Mouse (Mus musculus) heart, adult 18-20 months (tissue): ENCODE data around the gene Ovca2. TPM values are rescaled to one million over a fixed set of nuclear protein-coding genes. Genes with fewer than 3 reads are reported as not detected.

ENCODE experiments used
- DNase-seq, 2 experiments: peaks; one replicate each; pipeline ENCODE4 v3.0.0; 2021 to 2022; ENCODE audit warnings: mixed read lengths in 1 of 2
- long read RNA-seq, 2 experiments: library from polyadenylated mRNA; stranded (forward); transcript quantifications; one replicate each; pipeline ENCODE4 v2.0.0; 2021
- total RNA-seq, 2 experiments: library from RNA; stranded (reverse); gene quantifications; 2 replicates each; pipeline ENCODE4 v1.2.3; 2021

Gene Ovca2
- total RNA-seq = 1 to 10 TPM; 5.5 to 7.0 TPM
- long read RNA-seq, experiment 1, transcript Ovca2-201 (2 exons, 2,670 nt) = major isoform, 8 of 8 reads
- long read RNA-seq, experiment 1, partial matches to known transcripts = 0 of 8 reads
- long read RNA-seq, experiment 1, other reads (novel, unspliced or antisense) = 0 of 8 reads
- long read RNA-seq, experiment 2, partial matches to known transcripts = 2 of 4 reads
- long read RNA-seq, experiment 2, other reads (novel, unspliced or antisense) = 0 of 4 reads

DNA sequence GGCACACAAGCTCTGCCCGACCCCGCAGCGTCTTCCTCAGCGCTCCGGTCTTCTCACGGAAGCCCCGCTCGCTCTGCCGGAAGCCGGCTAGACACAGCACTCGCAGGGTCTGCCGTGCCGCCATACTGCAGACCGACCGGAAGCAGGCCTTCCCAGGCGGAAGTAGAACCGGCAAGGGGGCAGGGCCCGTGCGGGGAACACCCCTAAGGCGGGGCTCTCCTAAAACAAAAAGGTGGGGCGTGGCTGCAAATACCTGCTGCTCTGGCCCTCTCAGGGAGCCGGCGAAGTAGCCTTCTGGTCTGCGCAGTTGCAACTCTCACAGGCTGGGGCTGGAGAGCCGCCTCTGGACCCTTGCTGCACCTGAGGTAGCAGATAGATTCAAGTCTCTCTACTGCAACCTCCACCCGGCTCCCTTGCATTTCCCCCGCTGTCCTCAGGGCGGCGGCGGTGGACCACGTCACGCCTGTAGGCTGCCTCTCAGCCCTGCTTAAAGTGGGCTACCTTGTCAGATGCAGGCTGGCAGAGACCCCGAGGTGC lies at the start of gene Ovca2:
TSS of gene Ovca2 (minus strand) at position 164 of the 537 bp plus-strand sequence.
- peak; percentile 91 to 92 for DNase-seq

DNA sequence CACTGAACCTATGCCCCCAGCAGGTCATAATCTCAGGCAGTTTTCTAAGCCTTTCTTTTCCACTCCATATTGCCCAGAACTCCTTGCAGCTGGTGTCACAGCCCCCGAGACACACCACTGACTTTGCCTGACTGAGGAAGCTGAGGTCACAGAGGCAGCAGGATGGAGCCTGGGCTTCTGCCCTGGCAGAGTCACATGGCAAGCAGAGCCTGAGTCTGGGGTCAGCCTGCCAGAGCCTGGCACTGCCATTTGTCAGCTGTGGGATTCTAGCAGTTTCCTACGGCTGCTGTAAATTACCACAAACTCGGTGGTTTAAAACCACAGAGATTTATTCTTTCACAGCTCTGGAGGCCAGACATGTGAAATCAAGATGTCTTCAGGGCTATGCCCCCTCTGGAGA lies 49.0 kb upstream of the Ovca2 start:
- DNase-seq = no peak

DNA sequence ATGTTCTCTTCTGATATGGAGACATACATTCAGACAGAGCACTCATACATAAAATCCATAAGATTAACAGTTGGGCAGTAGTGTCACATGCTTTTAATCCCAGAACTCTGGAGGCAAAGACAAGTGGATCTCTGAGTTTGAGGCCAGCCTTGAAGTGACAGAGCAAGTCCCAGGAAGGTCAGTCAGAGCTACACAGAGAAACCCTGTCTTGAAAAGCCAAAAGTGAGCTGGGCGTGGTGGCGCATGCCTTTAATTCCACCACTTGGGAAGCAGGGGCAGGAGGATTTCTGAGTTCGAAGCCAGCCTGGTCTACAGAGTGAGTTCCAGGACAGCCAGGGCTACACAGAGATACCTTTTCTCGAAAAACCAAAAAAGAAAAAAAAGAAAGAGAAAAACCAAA lies 46.2 kb upstream of the Ovca2 start:
- no peak for DNase-seq

DNA sequence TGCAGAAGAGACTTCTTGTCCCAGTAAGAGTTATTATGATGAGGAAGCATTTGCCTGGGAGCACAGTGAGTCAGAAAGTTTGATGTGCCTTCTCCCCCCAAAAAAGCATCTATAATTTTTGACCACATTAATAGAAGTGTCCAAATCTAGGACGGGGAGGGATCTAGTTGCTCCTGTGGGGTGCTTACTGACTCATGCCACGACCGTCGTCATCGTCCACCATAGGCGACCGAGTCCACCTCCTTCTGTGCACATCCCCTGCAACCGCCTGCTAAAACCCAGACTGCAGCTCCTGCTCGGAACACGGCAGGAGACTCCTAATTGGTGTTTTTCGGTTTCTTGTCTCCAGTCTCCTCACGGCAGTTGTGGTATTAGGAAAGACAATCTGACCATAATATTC lies 45.4 kb upstream of the Ovca2 start:
- DNase-seq = no peak

DNA sequence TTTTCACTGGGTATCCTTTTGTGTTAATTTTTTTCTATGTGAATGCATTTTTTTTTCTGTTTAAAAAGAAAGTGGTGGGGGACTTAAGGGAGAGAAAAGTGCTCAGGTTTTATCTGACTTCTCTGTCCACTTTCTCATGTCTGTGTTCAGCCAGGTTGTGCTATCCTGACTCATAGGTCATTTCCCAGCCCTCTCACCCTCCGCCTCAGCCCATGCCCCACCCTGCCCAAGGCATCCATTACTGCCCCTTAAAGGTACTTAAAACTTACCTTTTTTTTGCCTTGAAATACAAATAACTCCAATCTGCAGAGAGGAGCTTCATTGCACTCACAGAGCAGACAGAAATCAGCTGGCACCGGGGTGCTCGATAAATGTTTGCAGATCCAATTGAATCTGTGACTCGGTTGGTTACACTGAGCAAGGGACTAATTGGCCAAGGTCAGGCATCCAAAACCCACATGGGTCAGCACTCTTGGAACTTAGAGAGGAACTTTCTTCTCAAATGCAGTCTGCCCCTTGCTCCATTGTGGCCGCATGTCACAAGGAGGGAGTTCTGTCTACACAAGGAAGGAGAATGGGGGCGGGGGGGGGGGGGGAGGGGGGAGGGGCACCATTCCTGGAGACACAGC lies 42.0 kb upstream of the Ovca2 start:
- no peak for DNase-seq

DNA sequence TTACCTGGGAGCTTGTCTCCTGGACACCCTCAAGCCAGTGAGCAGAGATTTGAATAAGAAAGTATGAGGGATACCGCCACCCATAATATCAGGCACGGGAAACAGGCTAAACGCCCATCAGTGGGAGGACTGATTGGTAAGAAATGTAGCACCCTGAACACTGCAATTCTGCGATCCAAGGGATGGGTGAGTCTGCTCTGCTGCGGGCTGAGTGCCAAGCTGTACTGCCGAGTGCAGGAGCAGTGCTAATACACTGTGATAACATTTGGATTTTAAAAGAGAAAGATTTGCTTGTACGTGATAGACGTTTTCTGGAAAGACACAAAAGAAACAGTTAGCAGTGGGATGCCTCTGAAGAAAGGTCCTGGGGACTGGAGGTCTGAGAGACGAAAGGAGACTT lies 41.5 kb upstream of the Ovca2 start:
- DNase-seq = peak; percentile 55 to 56

DNA sequence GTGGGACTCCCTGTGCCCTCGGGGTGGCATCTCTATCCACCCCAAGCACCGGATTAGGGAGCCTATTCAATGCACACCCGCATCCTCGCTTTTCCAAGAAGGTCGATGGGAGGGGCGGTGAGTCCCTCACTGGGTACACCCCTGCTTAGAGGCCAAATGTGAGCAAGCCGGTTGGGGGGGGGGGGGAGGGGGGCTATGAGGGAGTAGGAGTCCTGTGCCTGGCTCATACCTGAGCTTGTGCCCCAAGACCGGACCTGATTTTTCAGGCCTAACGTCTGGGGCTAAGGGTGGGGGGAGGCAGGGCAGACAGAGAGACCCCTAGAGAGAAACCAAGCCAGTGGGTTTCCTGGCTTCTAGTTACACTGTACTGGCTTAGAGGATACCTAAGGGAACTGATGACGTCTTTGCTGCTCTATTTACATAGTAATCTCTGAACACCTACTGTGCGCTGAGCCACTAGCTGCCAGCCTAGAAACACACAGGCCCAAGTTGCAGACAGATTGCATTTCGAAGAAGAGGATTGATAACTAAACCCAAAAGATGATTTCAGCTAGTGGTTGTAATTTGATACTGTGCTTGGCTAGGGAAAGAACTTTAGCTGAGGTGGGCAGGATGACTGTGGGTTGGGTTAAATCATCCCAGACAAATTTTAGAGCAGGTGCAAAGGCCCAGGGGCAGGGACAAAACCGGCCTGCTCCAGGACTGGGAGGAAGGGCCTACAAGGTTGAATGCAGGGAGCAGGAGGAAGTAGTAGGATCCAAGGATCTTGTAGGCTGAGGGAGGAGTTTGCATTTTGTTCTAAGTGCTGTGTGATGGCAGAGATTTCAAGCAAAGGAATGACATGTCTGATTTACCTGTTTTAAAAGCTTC lies 35.7 kb upstream of the Ovca2 start:
- DNase-seq = no peak

DNA sequence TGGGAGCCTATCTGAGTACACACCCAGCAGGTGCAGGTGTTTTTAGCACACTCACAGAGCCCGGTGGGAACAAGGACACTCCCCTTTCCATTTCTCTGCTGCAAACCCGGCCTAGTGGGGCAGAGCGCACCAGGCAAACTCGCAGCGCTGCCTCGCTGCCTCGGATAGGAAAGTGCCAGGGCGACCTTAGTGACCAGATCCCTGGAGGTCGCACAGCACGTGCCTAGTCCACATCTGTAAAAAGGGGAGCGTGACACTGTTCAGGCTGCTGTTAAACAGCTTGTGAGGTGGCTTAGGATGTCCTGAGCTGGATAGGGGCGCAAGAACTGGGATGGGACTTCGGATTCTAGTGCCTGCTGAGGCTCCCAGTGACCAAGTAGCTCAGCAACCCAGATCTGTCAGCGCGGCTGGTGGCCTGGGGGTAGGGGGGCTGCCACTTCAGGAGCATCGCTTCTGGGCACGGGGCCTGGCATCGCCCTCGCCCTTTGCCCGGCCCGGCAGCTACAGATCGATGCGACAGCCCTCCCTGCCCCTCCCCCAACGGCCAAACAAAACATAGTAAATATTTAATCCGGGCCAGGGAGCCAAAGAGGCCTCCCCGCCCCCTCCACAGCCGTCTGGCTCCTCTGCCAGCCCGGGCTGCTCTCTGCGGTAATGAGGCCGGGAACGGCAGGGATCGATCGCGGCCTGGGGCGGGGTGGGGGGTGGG lies 34.9 kb upstream of the Ovca2 start:
- peak; percentile 25 to 56 for DNase-seq

DNA sequence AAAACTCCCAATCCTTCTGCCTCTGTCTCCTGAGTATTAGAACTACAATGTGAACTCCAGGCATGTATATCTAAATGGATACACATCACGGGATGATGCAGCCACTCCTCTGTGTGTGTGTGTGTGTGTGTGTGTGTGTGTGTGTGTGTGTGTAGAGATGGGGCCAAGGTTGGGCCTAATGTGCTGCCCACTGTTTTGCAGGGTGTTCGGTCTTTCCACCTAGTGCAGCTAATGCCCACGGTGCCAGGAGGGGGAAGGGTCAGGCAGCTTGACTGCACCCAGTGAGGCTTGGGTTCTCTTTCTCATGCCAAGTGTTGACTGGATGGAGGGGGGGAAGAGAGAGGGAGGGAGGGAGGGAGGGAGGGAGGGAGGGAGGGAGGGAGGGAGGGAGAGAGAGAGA lies 34.2 kb upstream of the Ovca2 start:
- peak; percentile 32 to 39 for DNase-seq

DNA sequence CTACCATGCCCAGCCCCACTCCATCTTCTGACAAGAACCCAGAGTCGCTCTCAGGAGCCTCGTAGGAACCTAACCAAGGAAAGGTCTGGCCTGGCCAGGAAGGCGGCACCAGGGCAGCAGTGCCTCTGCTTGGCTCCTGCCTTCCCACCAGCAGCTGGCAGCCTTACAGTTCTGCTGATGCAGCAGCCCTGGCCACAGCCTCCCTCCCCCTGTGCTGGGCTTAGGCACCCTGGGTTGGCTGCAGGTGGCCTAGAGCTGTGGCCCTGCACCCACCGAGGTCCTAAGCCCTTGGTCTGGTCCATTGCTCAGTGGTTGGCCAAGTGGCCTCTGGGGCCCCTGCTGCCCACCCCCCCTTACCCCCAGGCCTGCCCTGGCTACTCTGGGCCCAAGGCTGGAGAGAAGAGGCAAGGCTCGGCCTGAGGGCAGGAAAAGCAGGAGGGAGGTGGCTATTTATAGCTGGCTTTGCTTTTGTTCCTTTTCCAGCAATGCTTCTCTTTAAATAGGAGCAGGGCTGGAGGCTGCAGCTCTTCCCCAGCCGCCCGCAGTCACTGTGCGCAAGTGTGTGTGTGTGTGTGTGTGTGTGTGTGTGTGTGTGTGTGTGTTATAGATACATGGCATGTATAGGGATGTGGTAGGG lies 33.5 kb upstream of the Ovca2 start:
- peak; percentile 54 to 66 for DNase-seq

DNA sequence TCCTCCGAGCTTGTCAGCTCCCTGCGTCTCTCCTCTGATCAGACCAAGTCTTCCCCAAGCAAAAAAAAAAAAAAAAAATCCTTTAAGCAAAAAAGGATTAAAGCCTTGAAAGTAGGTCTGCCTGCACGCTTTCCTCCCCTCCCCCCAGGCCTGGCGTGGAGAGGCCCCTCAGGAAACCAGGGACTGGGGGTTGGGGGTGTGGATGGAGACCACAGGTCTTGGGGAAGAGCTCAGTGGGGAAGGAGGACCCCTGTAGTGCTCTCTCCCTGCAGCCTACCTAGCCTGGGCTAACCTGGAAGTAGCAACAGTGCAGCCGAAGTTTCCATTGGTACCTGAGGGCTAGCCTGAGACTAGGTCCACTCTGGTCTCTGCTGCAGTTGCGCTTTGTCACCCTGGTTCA lies 32.1 kb upstream of the Ovca2 start:
- no peak for DNase-seq

DNA sequence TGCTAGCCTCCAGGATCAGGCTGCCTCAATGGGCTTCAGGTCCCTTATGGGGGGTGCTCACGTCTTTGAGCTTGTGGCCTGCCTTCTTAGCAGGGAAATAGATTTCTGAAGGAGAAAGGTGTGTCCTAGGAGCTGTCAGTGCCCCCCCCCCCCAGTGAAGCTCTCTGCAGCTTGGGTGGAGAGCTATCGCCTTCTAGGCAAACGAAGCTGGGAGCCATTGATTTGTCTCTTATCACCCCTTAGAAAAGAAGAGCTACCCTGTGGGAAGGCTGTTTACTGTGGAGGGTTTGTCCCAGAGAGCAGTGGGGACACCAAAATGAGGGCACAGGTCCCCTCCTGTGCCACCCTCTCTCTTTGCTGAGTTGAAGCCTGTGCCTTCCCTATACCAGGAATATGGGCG lies 31.5 kb upstream of the Ovca2 start:
- no peak for DNase-seq

DNA sequence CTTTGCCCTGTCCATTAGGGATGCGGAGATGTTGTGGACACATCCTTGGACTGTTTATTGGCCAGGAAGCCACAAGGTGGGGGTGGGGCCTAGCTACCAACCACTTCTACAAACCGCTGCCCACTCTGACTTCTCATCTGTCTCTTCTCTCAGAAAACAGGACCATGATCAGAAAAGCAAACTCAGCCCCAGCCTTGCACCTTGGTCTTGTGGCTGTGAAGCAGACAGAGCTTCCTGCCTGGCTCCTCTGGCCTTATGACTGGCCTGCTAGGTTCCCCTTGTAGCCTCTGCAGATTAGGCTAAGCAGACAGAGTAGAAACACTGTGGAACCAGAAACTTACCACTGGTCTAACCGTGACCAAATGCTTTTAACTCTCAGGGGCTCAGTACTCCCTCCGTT lies 30.7 kb upstream of the Ovca2 start:
- no peak for DNase-seq

DNA sequence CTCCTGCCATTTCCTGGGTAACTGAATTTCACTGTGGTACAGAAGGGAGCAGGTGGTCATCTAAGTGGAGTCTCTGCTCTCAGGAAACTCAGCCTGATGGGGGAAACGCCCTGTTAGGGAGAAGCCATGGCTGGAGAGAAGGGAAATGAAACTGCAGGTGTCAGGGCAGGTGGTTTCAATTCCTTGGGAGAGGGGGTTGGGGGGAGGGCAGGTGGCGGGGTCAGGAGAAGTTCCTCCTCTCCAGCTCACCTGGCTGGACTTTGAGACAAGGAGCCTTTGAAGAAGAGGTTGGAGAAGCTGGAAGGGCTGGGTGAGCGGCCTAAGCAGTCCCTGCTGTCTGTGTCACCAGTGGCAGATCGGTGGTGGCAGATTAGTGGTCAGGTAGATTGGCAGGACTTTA lies 27.7 kb upstream of the Ovca2 start:
- no peak for DNase-seq

DNA sequence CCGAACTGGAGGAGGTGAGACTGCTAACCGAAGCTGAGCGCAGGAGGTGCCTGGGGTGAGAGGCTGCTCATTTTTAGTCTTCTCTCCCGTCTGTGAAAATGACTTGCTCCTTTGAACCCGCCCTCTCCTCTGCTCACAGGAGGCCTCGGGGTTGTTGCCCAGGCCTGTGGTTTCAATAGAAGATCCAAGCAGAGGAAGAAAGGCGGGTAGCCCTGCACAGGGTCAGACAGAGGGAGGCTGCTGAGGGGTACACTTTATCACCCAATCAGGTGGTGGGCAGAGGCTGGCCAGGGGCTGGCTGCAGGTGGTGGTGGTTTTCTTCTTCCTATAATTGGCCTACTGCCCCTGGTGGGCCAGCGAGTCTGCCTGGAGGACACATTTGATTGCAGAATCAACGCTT lies 25.8 kb upstream of the Ovca2 start:
- no peak for DNase-seq

DNA sequence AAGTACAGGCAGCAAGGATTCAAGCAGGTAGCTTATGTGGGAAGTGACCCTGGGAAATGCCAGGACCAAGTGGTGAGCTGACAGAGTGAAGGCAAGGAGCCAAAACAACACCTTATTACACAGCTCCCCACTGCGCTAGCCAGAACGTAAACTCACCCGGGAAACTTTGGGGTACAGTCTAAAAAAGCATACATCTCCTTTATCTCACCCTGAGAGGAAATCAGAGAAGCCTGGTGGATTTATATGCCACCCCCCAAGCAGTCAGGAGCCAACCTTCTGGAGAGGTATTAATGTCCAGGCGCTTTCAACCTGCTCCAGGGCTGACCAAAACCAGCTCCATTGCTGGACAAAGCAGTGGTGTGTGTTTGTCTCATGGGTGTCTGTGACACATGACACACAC lies 25.3 kb upstream of the Ovca2 start:
- no peak for DNase-seq

DNA sequence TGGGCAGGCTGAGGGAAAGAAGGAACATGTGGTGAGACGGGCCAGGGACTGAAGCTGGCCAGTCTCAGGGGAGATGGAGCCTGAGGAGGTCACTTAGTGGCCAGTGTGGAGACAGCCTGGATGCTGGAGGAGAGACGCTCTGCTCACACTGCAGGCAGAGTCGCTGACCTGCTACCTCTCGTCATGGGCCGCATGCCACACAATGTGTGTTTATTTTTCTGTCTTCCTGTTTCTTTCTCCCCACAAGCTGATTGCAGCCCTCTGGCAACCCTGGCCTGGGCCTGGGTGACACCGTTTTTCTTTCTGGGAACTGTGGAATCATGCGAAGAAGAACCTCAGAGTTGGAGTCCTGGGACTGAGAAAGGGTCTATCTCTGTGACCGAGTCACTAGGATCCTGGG lies 23.1 kb upstream of the Ovca2 start:
- DNase-seq = no peak

DNA sequence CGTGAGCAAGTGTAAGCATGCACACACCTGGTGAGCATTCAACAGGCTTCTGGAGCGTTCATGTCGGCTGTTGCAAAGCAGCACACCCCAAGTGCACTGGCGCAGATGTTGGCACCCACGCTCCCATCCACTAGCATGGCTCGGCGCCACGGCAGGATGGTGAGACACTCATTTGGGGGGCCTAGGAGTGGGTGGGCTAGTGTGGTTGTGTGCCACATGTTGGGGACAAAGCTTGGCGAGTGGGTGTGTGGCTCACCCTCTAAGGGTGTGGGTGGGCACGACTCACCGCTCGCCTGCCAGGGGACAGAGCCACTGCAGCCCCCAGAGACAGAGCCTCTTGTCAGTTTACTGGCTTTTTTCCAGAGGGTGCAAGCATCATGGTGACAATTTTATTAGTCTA lies 22.3 kb upstream of the Ovca2 start:
- no peak for DNase-seq

DNA sequence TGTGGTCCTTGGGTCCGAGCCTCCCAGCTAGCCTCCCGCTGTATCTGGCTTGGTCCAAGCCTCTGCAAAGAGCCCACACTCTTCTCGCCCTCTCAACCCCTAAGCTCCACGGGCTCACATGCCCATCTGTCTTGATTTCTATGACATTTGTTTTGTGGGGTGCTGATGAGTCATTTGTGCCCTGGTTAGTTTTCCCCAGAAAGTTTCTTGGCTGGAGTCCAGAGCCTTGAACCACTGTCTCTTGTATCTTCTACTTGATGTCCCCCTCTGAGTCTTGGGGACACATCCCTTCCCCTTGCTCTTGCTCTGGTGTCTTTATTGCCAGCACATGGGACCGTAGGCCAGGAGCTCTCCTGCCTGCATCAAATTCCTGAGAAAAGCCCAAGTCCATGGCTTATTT lies 21.3 kb upstream of the Ovca2 start:
- DNase-seq = no peak

DNA sequence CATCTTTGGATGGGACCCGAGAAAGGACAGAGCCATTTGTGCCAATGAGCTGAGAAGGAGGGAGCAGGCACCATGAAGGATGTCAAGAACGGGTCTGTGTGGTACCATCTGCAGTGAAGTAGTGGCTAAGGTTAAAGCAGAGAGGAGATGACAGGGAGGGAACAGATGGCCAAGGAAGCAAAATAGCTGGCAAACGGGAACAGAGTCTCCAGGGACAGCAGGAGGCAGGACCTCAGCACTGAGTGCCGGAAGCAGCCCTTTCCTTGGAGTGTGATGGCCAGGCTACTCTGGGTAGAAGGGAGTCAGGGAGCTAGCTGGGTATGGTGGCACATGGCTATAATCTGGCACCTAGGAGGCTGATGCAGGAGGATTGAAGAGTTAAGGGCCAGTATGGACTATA lies 20.2 kb upstream of the Ovca2 start:
- DNase-seq = no peak

DNA sequence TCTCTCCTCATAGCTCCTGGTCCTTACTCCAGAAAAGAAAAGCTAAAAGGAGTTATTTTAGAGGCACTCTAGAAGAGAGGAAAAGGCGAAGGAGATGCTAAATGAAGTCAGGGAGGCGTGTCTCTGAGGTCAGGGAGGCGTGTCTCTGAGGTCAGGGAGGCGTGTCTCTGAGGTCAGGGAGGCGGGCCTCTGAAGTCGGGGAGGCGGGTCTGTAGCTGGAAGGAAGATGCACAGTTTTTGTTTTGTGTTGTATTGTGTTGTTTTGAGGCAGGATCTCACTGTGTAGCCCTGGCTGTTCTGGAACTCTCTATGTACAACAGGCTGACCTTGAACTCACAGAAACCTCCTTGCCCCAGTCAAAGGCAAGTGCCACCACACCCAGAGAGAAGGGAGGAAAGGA lies 19.3 kb upstream of the Ovca2 start:
- DNase-seq = no peak

DNA sequence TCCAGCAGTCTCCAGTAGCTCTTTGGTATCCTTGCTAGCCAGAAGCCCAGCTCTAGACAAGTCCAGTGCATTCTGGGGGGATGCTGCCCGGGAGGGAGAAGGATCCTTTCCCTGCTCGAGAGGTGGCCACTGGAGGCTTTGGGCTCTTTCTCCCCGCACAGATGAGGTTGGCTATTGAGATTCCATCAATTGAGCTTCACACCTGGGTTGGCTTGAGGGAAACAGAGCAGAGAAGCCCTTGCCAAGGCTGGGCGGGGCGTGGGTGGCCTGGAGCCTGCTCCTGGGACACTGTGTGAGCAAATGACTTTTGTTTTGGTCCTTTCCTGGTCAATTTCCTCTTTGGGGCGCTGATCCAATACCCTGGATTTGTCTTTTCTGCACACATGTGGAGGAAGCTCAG lies 17.5 kb upstream of the Ovca2 start:
- no peak for DNase-seq
